Mouse (Mus musculus) megakaryocyte progenitor cell, adult 5-6 weeks (primary cell): ENCODE measurements around the gene Reg4. TPM values are rescaled to one million over a fixed set of nuclear protein-coding genes. Genes with fewer than 3 reads are reported as not detected.

Source experiments
- ATAC-seq: replicated peaks from 2 replicates; pipeline ENCODE4 v1.8.0; 2016; ENCODE audit warnings: mild to moderate bottlenecking, moderate TSS enrichment, inconsistent platforms; ENCODE audit not compliant: poor library complexity
- total RNA-seq, 2 experiments: library from RNA; stranded (forward) in 1 of 2; stranded (reverse) in 1 of 2; fragments of 157-497, 149-512 nt in 1 of 2; fragments of 200-1000 nt in 1 of 2; gene quantifications; 2 replicates each; pipeline versions ENCODE4 v1.2.3 to v1.2.4; 2015 to 2017

Reg4 gene
- total RNA-seq (2015), result not detected in 2 replicates
- total RNA-seq (2017), result not detected in 2 replicates

DNA sequence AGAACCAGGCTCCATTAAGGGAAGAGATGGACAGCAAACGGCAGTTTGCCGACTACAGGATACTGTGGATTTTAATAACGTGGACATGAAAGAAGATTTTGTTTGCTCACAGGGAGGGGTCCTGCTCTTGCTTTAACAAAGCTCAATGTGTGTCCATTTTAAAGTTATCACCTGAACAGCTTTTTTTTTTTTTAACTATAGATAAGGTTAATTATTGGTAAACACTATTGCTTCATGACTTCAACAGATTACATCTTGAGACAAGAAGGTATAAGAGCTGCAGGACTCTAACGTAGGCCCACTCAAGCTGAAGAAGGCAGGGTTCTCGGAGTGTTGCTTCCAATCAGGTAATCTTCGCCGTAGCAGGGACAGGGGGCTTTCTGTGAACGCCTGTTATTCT is at the start of gene Reg4:
Gene Reg4 (plus strand): TSS at position 301 of the 400 bp plus-strand sequence.
- ATAC-seq, result no peak

DNA sequence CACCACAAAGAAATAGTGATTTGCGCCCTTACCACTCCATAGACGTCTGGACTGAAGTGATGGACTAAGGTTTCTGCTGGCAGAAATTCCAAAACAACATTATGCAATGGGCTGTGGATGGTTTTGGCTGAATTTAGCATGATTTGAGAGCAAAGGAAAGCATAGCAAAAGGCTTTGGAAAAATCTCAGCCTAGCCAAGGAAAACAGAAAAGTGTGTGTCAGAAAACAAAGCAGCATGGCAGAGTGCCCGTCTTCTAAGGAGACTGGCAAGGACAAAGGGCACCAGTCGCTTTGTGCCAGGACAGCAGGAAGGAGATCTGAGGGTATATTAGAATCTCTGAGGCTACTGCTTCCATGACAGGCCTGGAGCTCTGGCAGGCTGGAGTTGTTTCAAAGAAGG is 43.6 kb upstream of the Reg4 start:
- no peak for ATAC-seq

- peak; percentile 97 for ATAC-seq
These were observed 41.2 kb upstream of the Reg4 start for GRCm38 (mm10) chr3:98180805-98181204.

DNA sequence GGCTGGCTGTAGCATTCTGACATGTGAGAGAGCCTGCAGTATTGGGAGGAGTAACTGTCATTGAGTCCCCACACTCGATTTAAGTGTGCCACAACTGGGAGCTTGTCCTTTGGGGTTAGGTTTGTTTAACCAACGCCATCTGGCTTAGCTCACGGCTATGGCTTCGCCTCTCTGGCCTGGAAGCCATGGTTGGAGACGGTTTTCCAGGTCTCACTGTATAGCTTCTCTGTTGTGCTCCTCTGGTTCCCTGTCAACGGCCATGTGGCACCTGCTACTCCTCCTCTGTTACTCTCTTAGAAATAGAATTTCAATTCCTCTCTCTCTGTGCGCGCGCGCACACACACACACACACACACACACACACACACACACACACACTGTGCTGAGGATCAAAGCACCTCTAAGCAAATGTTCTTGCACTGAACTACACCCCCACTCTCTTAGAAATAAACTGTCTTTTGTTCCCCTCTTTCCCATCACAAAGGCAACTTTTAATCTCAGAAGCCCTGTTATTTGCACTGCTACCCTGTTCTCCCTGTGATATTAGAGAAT is 36.7 kb upstream of the Reg4 start:
- no peak for ATAC-seq

DNA sequence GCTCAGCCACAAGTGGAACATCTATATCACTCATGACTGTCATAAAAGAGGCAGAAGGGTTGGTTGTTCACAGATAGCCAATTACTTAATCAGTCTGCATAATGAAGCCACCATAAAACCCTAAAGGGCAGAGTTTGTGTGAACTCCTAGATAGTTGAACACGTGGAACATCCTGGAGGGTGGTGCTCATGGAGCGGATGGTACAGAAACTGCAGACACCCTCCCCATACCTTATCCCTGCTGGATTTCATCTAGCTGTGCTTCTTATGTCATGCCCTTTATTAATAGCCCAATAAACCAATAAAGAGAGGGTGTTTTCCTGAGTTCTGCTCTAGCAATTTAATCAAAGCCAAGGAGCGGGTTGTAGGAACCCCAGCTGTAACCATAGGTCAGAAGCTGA is 34.2 kb upstream of the Reg4 start:
- ATAC-seq, result no peak

DNA sequence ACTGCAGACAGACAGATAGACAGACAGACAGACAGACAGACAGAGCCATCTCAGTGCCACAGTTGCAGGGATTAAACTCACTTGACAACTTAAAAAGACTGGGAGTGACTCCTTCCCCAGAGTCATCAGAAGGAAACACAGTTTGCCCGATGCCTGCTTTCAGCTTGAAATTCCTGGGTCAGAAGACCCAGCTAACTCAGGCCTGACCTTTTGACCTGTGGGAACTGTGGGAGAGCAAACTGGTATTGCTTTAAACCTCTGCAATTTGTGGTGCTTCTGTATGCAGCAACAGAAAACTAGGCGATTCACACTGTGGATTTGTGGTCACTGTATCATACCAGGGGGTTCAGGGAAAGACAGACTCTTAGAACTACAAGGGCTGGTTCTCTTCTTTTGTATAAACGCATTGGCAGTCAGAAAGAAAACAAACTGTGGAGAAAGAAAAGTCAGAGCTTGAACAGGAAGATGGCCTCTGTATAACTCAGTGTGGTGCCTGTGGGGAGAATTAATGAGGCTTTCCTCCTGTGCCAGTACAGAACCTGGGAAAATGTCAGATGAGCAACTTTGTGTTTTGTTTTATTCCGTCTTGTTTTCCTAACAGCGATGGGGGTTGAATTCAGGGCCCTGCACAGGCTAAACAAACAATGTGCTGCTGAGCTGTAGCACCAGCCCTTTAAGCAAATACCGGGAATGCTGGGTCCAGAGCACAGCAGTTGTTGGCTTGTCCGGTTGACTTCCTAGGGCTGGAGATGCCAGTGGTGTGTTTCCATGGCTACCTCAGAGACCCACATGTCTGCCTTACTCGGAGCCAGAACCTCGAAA is 24.0 kb upstream of the Reg4 start:
- ATAC-seq, result no peak

- ATAC-seq, result peak; percentile 51
These were observed 22.2 kb upstream of the Reg4 start for GRCm38 (mm10) chr3:98199747-98200146.

GRCm38 (mm10) chr3:98203282-98203681 is 18.7 kb upstream of the Reg4 start:
- ATAC-seq, result peak; percentile 51

- ATAC-seq, result no peak
These were observed 15.0 kb upstream of the Reg4 start for GRCm38 (mm10) chr3:98206977-98207376.

DNA sequence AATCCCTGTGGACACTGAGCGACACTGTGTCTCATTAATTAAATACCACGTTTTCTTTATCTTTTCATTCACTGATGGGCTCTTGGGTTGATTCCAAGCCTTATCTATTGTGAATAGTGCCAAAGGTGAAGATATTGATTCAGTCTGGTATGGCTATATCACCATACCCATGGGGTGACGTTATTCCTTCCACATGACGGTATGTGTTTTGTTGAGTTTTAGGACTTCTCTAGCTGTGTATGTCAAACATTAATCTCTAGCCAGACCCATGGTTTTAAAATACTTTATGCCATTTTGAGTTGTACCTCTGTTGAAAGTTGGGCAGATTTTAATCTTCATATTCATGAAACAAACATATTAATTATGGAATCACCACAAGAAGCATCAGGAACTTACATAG is 12.8 kb upstream of the Reg4 start:
- no peak for ATAC-seq

DNA sequence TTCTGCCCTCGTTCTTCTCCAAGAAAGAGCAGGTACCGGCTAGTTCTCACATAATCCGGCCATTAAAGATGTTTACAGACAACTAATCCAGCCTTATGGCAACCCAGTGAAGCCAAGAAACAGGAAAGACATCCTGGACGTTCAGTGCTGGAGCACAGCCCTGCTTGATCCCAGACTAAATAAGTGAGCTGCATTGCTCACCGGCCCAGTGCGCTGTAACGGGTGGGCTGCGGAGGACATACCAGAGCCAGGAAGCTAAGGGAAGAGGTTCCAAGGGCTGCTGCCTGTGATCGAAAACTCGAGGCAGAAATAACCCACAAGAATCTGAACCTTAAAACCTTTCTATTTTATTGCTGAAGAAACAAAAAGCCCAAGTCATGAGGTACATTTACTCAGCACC is 11.1 kb upstream of the Reg4 start:
- no peak for ATAC-seq

GRCm38 (mm10) chr3:98211301-98212081 is 10.5 kb upstream of the Reg4 start:
- peak; percentile 69 for ATAC-seq

GRCm38 (mm10) chr3:98216296-98216695 is 5.7 kb upstream of the Reg4 start:
- no peak for ATAC-seq

DNA sequence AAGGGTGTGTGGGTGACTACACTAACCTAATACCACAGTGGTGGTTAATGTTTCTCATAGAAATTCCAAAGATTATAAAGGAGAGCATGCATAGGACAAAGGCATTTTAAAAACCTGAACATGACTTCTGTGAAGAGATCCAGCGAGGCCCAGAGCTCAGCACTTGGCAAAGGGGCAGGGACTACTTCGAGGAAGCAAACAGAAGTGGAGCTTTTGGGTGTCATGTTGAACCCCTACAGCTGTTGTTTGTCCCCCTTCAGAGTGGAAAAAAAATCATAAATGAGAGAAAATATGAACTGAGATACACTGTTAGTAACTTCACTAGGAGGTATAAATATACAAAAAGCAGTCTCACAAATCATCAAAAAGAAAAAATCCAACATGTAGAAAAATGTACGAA is 1.3 kb downstream of the Reg4 start:
- no peak for ATAC-seq

GRCm38 (mm10) chr3:98223783-98224580 is 2.0 kb downstream of the Reg4 start:
- peak; percentile 47; the same call in 1 of the 2 replicates for ATAC-seq

DNA sequence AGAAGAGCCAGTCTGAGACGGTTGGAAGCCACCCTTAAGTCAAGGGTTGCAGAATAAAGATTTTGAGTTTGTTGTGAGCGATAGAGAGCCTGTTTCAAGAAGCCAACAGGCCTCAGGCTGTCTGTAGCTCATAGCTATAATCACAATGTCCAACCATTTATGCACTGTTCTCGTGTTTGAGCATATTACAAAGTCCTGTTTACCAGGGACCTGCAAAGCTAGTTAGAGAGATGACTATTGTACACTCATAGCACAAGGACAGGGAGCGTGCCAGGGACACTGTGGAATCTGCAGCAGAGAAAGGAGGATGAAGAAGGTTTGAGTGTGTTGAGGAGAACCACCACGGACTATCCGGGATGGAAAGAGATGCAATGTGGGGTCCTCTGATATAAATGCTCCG is 3.0 kb downstream of the Reg4 start:
- no peak for ATAC-seq

- ATAC-seq, result no peak
These were observed 3.8 kb downstream of the Reg4 start for GRCm38 (mm10) chr3:98225746-98226145.

- peak; percentile 94 for ATAC-seq
These were observed 5.1 kb downstream of the Reg4 start for GRCm38 (mm10) chr3:98226988-98227610.

- ATAC-seq, result no peak
These were observed 5.8 kb downstream of the Reg4 start for GRCm38 (mm10) chr3:98227763-98228162.

DNA sequence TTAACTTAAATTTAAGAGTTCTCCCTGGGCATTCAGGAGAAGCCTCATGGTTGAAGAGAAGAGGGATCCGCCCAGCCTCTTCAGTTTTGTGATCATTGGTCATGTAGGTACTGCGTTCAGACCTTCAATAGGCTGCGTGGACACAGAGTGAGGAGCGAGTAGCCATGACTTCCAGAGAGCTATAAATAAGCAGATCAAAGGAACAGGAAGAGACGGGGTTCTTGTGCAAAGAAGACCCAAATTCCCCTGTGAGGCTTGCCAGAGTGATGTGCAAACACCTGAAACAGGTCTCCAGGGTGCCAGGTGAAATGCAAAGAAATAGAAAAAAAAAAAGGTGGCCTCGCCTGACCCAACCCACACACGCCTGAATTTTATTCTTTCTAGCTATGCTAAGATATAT is 8.0 kb downstream of the Reg4 start:
- ATAC-seq, result no peak

DNA sequence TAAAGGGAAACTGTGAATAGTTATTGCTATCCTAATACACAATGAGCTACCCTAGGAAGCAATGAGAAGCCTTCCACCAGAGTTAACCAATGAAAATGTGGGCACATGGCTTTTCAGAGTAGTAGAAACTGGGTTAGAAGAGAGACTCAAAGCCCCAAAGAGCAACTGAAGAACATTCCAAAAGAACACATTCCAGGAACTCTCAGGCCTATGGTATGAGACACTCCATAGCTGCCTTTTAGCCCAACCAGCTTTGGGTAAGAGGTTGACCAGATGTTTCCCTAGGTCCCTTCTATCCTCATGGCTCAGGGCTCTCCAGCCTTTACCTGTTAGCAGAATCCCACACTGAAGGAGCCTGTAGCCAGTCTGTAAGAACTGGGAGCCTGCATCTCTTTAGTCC is 11.5 kb downstream of the Reg4 start:
- ATAC-seq, result no peak
